Mouse (Mus musculus) ES-E14 (cell line): ENCODE results near the gene Zg16.

Experiments used
- CHD2 ChIP-seq: IDR thresholded peaks from 2 replicates; pipeline ENCODE4 v1.6.1; 2014; ENCODE audit warnings: mild to moderate bottlenecking, low read depth, low read length, inconsistent platforms
- HCFC1 ChIP-seq: IDR thresholded peaks from 2 replicates; pipeline ENCODE4 v1.6.1; 2012; ENCODE audit warnings: low read length, inconsistent platforms, borderline replicate concordance; ENCODE audit not compliant: insufficient read depth
- MAFK ChIP-seq: IDR thresholded peaks from 2 replicates; pipeline ENCODE4 v1.6.1; 2014; ENCODE audit warnings: mild to moderate bottlenecking, low read depth, low read length, inconsistent platforms; ENCODE audit not compliant: insufficient read depth
- ZC3H11A ChIP-seq: IDR thresholded peaks from 2 replicates; pipeline ENCODE4 v1.6.1; 2012; ENCODE audit warnings: low read depth, mild to moderate bottlenecking, inconsistent platforms, low read length, borderline replicate concordance
- ZNF384 ChIP-seq: IDR thresholded peaks from 2 replicates; pipeline ENCODE4 v1.6.1; 2012; ENCODE audit warnings: low read depth, low read length, inconsistent platforms

GRCm38 (mm10) chr7:127110239-127111007 lies 23.3 kb upstream of the Zg16 start:
- TF ChIP-seq ZNF384, result no peak
- TF ChIP-seq CHD2, result no peak
- no peak for TF ChIP-seq MAFK
- no peak for TF ChIP-seq HCFC1
- peak; percentile 64; the same call in 1 of the 2 replicates for TF ChIP-seq ZC3H11A
